Mouse (Mus musculus): Measurements from ENCODE around the gene Slc3a1. TPM values are rescaled to one million over a fixed set of nuclear protein-coding genes. Genes with fewer than 3 reads are reported as not detected.

Gene Slc3a1
- polyA plus RNA-seq, 1 experiment: 0.34 TPM

DNA sequence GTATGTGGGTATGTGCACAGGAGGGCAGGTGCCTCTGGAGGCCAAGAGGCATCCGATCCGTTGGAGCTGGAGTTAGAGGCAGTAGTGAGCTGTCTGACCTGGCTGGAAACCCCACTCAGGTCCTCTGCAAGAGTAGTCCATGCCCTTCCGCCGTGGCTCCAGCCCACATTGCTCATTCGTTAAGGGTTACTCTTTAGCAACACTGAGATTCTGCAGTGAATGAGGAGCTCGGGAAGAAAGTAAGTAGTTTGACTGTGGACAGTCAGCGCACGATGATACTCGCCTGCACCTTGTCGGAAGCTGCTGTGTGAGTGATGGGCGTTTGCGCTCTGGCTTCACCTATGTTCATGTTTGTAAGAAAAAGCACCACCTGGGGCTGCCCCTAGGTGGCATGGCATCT is 17.0 kb downstream of the Slc3a1 start:
- Histone ChIP-seq H3K36me3 (ENCODE audit: control insufficient read depth, insufficient read depth, low read length, poor library complexity, severe bottlenecking) (no peaks in the 10 kb centered on the region), H3K27ac (ENCODE audit: insufficient read depth, low read length) (no peak overlapping the region), H3K4me1 (ENCODE audit: control insufficient read depth, insufficient read depth, low read length) (no peaks in the 10 kb centered on the region), H3K27me3 (ENCODE audit: control insufficient read depth, insufficient read depth, low read length, poor library complexity, severe bottlenecking) (no peaks in the 10 kb centered on the region), H3K4me3 (ENCODE audit: low read depth, low read length) (no peak overlapping the region), H3K9ac (ENCODE audit: low read depth, poor library complexity, severe bottlenecking) (no peak overlapping the region), H3K9me3 (replicated peaks; ENCODE audit: control insufficient read depth, insufficient read depth, low read length, poor library complexity, severe bottlenecking) (no peaks in the 10 kb centered on the region)
- TF ChIP-seq CTCF (IDR thresholded peaks at IDR 0.05; ENCODE audit: low read depth, low read length): no peak
- TF ChIP-seq POLR2A (IDR thresholded peaks at IDR 0.05; ENCODE audit: insufficient read depth, low read length): no peak
- TF ChIP-seq EP300 (IDR thresholded peaks at IDR 0.05; ENCODE audit: insufficient read depth, low read depth, low read length): no peak

- Histone ChIP-seq H3K9ac (ENCODE audit: low read depth, poor library complexity, severe bottlenecking) (no peak overlapping the region), H3K27me3 (ENCODE audit: control insufficient read depth, insufficient read depth, low read length, poor library complexity, severe bottlenecking) (no peaks in the 10 kb centered on the region), H3K4me3 (ENCODE audit: low read depth, low read length) (no peak overlapping the region), H3K36me3 (ENCODE audit: control insufficient read depth, insufficient read depth, low read length, poor library complexity, severe bottlenecking) (no peaks in the 10 kb centered on the region), H3K4me1 (ENCODE audit: control insufficient read depth, insufficient read depth, low read length) (no peaks in the 10 kb centered on the region), H3K9me3 (replicated peaks; ENCODE audit: control insufficient read depth, insufficient read depth, low read length, poor library complexity, severe bottlenecking) (no peaks in the 10 kb centered on the region), H3K27ac (ENCODE audit: insufficient read depth, low read length) (no peak overlapping the region)
- TF ChIP-seq EP300 (IDR thresholded peaks at IDR 0.05; ENCODE audit: insufficient read depth, low read depth, low read length): no peak
- TF ChIP-seq POLR2A (IDR thresholded peaks at IDR 0.05; ENCODE audit: insufficient read depth, low read length): no peak
- no peak for TF ChIP-seq CTCF (IDR thresholded peaks at IDR 0.05; ENCODE audit: low read depth, low read length)
Observed at GRCm38 (mm10) chr17:85048379-85048778, 20.2 kb downstream of the Slc3a1 start.

GRCm38 (mm10) chr17:85058276-85058675 is 30.1 kb downstream of the Slc3a1 start:
- no peak overlapping the region for H3K9ac ChIP-seq (ENCODE audit: low read depth, poor library complexity, severe bottlenecking)
- H3K9me3 ChIP-seq (replicated peaks; ENCODE audit: control insufficient read depth, insufficient read depth, low read length, poor library complexity, severe bottlenecking): no peaks in the 10 kb centered on the region
- H3K36me3 ChIP-seq (ENCODE audit: control insufficient read depth, insufficient read depth, low read length, poor library complexity, severe bottlenecking): no peaks in the 10 kb centered on the region
- no peak overlapping the region for H3K27ac ChIP-seq (ENCODE audit: insufficient read depth, low read length)
- no peaks in the 10 kb centered on the region for H3K4me1 ChIP-seq (ENCODE audit: control insufficient read depth, insufficient read depth, low read length)
- TF ChIP-seq POLR2A (IDR thresholded peaks at IDR 0.05; ENCODE audit: insufficient read depth, low read length) (no peak), CTCF (IDR thresholded peaks at IDR 0.05; ENCODE audit: low read depth, low read length) (no peak), EP300 (IDR thresholded peaks at IDR 0.05; ENCODE audit: insufficient read depth, low read depth, low read length) (no peak)
- H3K4me3 ChIP-seq (ENCODE audit: low read depth, low read length): no peak overlapping the region
- no peaks in the 10 kb centered on the region for H3K27me3 ChIP-seq (ENCODE audit: control insufficient read depth, insufficient read depth, low read length, poor library complexity, severe bottlenecking)

DNA sequence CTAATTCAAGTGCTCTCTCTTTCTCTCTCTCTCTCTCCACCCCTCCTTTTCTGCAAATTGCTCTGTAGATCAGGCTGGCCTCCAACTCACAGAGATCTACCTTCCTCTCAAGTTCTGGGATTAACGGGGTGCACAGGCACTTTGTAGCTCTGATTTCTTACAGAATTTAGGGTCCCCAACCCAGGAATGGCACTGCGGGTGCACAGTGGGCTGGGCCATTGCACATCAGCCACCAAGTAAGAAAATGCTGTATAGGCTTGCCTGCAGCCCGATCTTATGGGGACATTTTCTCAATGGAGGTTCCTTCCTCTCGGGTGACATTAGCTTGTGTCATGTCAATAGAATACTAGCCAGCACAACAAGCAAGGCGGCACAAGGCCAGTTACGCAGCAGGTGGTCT is 31.0 kb downstream of the Slc3a1 start:
- Histone ChIP-seq H3K9ac (ENCODE audit: low read depth, poor library complexity, severe bottlenecking) (no peak overlapping the region), H3K4me1 (ENCODE audit: control insufficient read depth, insufficient read depth, low read length) (no peaks in the 10 kb centered on the region)
- TF ChIP-seq POLR2A (IDR thresholded peaks at IDR 0.05; ENCODE audit: insufficient read depth, low read length) (no peak), CTCF (IDR thresholded peaks at IDR 0.05; ENCODE audit: low read depth, low read length) (no peak)

DNA sequence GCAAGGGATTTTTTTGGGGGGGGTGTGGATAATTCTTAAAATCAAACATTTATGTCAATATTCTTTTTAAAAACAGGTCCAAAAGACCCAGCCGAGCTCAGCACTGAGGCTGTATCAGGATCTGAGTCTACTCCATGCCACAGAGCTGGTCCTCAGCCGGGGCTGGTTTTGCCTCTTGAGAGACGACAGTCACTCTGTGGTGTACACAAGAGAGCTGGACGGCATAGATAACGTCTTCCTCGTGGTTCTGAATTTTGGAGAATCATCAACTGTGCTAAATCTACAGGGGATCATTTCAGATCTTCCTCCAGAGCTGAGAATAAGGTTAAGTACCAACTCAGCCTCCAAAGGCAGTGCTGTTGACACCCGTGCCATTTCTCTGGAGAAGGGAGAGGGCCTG is 35.4 kb downstream of the Slc3a1 start:
- Histone ChIP-seq H3K4me3 (ENCODE audit: low read depth, low read length) (no peak overlapping the region), H3K27ac (ENCODE audit: insufficient read depth, low read length) (no peak overlapping the region), H3K9ac (ENCODE audit: low read depth, poor library complexity, severe bottlenecking) (no peak overlapping the region), H3K9me3 (replicated peaks; ENCODE audit: control insufficient read depth, insufficient read depth, low read length, poor library complexity, severe bottlenecking) (no peaks in the 10 kb centered on the region), H3K27me3 (ENCODE audit: control insufficient read depth, insufficient read depth, low read length, poor library complexity, severe bottlenecking) (no peaks in the 10 kb centered on the region), H3K36me3 (ENCODE audit: control insufficient read depth, insufficient read depth, low read length, poor library complexity, severe bottlenecking) (peaks cover 2% of the 10 kb centered on the region; the same call in 1 of the 2 replicates), H3K4me1 (ENCODE audit: control insufficient read depth, insufficient read depth, low read length) (no peaks in the 10 kb centered on the region)
- TF ChIP-seq EP300 (IDR thresholded peaks at IDR 0.05; ENCODE audit: insufficient read depth, low read depth, low read length): no peak
- no peak for TF ChIP-seq CTCF (IDR thresholded peaks at IDR 0.05; ENCODE audit: low read depth, low read length)

More for the DNA sequence above, 31.0 kb downstream of the Slc3a1 start:
- Histone ChIP-seq H3K36me3 (ENCODE audit: control insufficient read depth, insufficient read depth, low read length, poor library complexity, severe bottlenecking) (no peaks in the 10 kb centered on the region), H3K27ac (ENCODE audit: insufficient read depth, low read length) (no peak overlapping the region), H3K9me3 (replicated peaks; ENCODE audit: control insufficient read depth, insufficient read depth, low read length, poor library complexity, severe bottlenecking) (no peaks in the 10 kb centered on the region), H3K27me3 (ENCODE audit: control insufficient read depth, insufficient read depth, low read length, poor library complexity, severe bottlenecking) (no peaks in the 10 kb centered on the region), H3K4me3 (ENCODE audit: low read depth, low read length) (no peak overlapping the region)

- H3K4me1 ChIP-seq (ENCODE audit: control insufficient read depth, insufficient read depth, low read length): no peaks in the 10 kb centered on the region
- H3K4me3 ChIP-seq (ENCODE audit: low read depth, low read length): no peak overlapping the region
- TF ChIP-seq CTCF (IDR thresholded peaks at IDR 0.05; ENCODE audit: low read depth, low read length) (no peak), POLR2A (IDR thresholded peaks at IDR 0.05; ENCODE audit: insufficient read depth, low read length) (no peak), EP300 (IDR thresholded peaks at IDR 0.05; ENCODE audit: insufficient read depth, low read depth, low read length) (no peak)
Observed at GRCm38 (mm10) chr17:85067331-85067730, 39.2 kb downstream of the Slc3a1 start.

More at GRCm38 (mm10) chr17:85067331-85067730, 39.2 kb downstream of the Slc3a1 start:
- Histone ChIP-seq H3K27me3 (ENCODE audit: control insufficient read depth, insufficient read depth, low read length, poor library complexity, severe bottlenecking) (no peaks in the 10 kb centered on the region), H3K27ac (ENCODE audit: insufficient read depth, low read length) (no peak overlapping the region), H3K36me3 (ENCODE audit: control insufficient read depth, insufficient read depth, low read length, poor library complexity, severe bottlenecking) (peaks cover 5% of the 10 kb centered on the region; the same call in 1 of the 2 replicates), H3K9me3 (replicated peaks; ENCODE audit: control insufficient read depth, insufficient read depth, low read length, poor library complexity, severe bottlenecking) (no peaks in the 10 kb centered on the region), H3K9ac (ENCODE audit: low read depth, poor library complexity, severe bottlenecking) (no peak overlapping the region)

Data from ES-Bruce4 (cell line).